Mouse (Mus musculus): ENCODE data around the gene Phospho1.

GRCm38 (mm10) chr11:95805010-95805409 is 19.3 kb upstream of the Phospho1 start:
- TF ChIP-seq POLR2A (IDR thresholded peaks at IDR 0.05; ENCODE audit: insufficient read depth, low read depth, low read length) (no peak), CTCF (IDR thresholded peaks at IDR 0.05; ENCODE audit: insufficient read depth, low read depth, low read length) (no peak)

All from olfactory bulb, adult 2 months (tissue).